Mouse (Mus musculus): ENCODE results near the gene Fam19a2. TPM values are rescaled to one million over a fixed set of nuclear protein-coding genes. Genes with fewer than 3 reads are reported as not detected.

The Fam19a2 gene
- polyA plus RNA-seq, 1 experiment = not detected

- WGBS = 79% methylated on average over 5 of the region's 5 CpGs
- Histone ChIP-seq H3K4me3 (replicated peaks; ENCODE audit: control insufficient read depth, low read depth, low read length) (no peak overlapping the region), H3K27ac (ENCODE audit: control insufficient read depth, insufficient read depth, low read depth, low read length, poor library complexity) (no peak overlapping the region)
These were observed 167.8 kb downstream of the Fam19a2 start for GRCm38 (mm10) chr10:123431569-123431968.

GRCm38 (mm10) chr10:123437576-123437975 is 173.8 kb downstream of the Fam19a2 start:
- no peak for TF ChIP-seq CTCF (IDR thresholded peaks at IDR 0.05; ENCODE audit: control insufficient read depth, insufficient read depth, low read length)
- TF ChIP-seq POLR2A (IDR thresholded peaks at IDR 0.05; ENCODE audit: borderline replicate concordance, control insufficient read depth, low read depth, low read length) = no peak
- H3K4me3 ChIP-seq (replicated peaks; ENCODE audit: control insufficient read depth, low read depth, low read length) = no peak overlapping the region
- H3K27ac ChIP-seq (ENCODE audit: control insufficient read depth, insufficient read depth, low read depth, low read length, poor library complexity) = no peak overlapping the region
- no peaks in the 10 kb centered on the region for H3K4me1 ChIP-seq (ENCODE audit: control insufficient read depth, insufficient read depth, low read length)
- WGBS = 72% methylated on average over 4 of the region's 4 CpGs

More at GRCm38 (mm10) chr10:123431569-123431968, 167.8 kb downstream of the Fam19a2 start:
- no peak for TF ChIP-seq CTCF (IDR thresholded peaks at IDR 0.05; ENCODE audit: control insufficient read depth, insufficient read depth, low read length)
- no peak for TF ChIP-seq POLR2A (IDR thresholded peaks at IDR 0.05; ENCODE audit: borderline replicate concordance, control insufficient read depth, low read depth, low read length)
- no peaks in the 10 kb centered on the region for H3K4me1 ChIP-seq (ENCODE audit: control insufficient read depth, insufficient read depth, low read length)

- H3K4me3 ChIP-seq (replicated peaks; ENCODE audit: control insufficient read depth, low read depth, low read length) = no peak overlapping the region
- no peaks in the 10 kb centered on the region for H3K4me1 ChIP-seq (ENCODE audit: control insufficient read depth, insufficient read depth, low read length)
- TF ChIP-seq POLR2A (IDR thresholded peaks at IDR 0.05; ENCODE audit: borderline replicate concordance, control insufficient read depth, low read depth, low read length) (no peak), CTCF (IDR thresholded peaks at IDR 0.05; ENCODE audit: control insufficient read depth, insufficient read depth, low read length) (no peak)
- H3K27ac ChIP-seq (ENCODE audit: control insufficient read depth, insufficient read depth, low read depth, low read length, poor library complexity) = no peak overlapping the region
- 83% methylated on average over 1 of the region's 1 CpGs for WGBS
These were observed 193.0 kb downstream of the Fam19a2 start for GRCm38 (mm10) chr10:123456800-123457199.

- 72% methylated on average over 5 of the region's 5 CpGs for WGBS
- H3K4me3 ChIP-seq (replicated peaks; ENCODE audit: control insufficient read depth, low read depth, low read length) = no peak overlapping the region
These were observed 196.7 kb downstream of the Fam19a2 start for GRCm38 (mm10) chr10:123460466-123460865.

GRCm38 (mm10) chr10:123462305-123462704 is 198.5 kb downstream of the Fam19a2 start:
- no peak for TF ChIP-seq CTCF (IDR thresholded peaks at IDR 0.05; ENCODE audit: control insufficient read depth, insufficient read depth, low read length)
- TF ChIP-seq POLR2A (IDR thresholded peaks at IDR 0.05; ENCODE audit: borderline replicate concordance, control insufficient read depth, low read depth, low read length) = no peak
- H3K27ac ChIP-seq (ENCODE audit: control insufficient read depth, insufficient read depth, low read depth, low read length, poor library complexity) = no peak overlapping the region
- 49% methylated on average over 3 of the region's 3 CpGs for WGBS
- H3K4me3 ChIP-seq (replicated peaks; ENCODE audit: control insufficient read depth, low read depth, low read length) = no peak overlapping the region
- H3K4me1 ChIP-seq (ENCODE audit: control insufficient read depth, insufficient read depth, low read length) = no peaks in the 10 kb centered on the region

More at GRCm38 (mm10) chr10:123460466-123460865, 196.7 kb downstream of the Fam19a2 start:
- no peak overlapping the region for H3K27ac ChIP-seq (ENCODE audit: control insufficient read depth, insufficient read depth, low read depth, low read length, poor library complexity)
- H3K4me1 ChIP-seq (ENCODE audit: control insufficient read depth, insufficient read depth, low read length) = no peaks in the 10 kb centered on the region
- no peak for TF ChIP-seq POLR2A (IDR thresholded peaks at IDR 0.05; ENCODE audit: borderline replicate concordance, control insufficient read depth, low read depth, low read length)
- no peak for TF ChIP-seq CTCF (IDR thresholded peaks at IDR 0.05; ENCODE audit: control insufficient read depth, insufficient read depth, low read length)

GRCm38 (mm10) chr10:123514749-123515148 is 251.0 kb downstream of the Fam19a2 start:
- TF ChIP-seq POLR2A (IDR thresholded peaks at IDR 0.05; ENCODE audit: borderline replicate concordance, control insufficient read depth, low read depth, low read length) (no peak), CTCF (IDR thresholded peaks at IDR 0.05; ENCODE audit: control insufficient read depth, insufficient read depth, low read length) (no peak)
- 75% methylated on average over 3 of the region's 3 CpGs for WGBS
- Histone ChIP-seq H3K4me3 (replicated peaks; ENCODE audit: control insufficient read depth, low read depth, low read length) (no peak overlapping the region), H3K27ac (ENCODE audit: control insufficient read depth, insufficient read depth, low read depth, low read length, poor library complexity) (no peak overlapping the region), H3K4me1 (ENCODE audit: control insufficient read depth, insufficient read depth, low read length) (no peaks in the 10 kb centered on the region)

GRCm38 (mm10) chr10:123520613-123521012 is 256.8 kb downstream of the Fam19a2 start:
- Histone ChIP-seq H3K27ac (ENCODE audit: control insufficient read depth, insufficient read depth, low read depth, low read length, poor library complexity) (no peak overlapping the region), H3K4me3 (replicated peaks; ENCODE audit: control insufficient read depth, low read depth, low read length) (no peak overlapping the region), H3K4me1 (ENCODE audit: control insufficient read depth, insufficient read depth, low read length) (no peaks in the 10 kb centered on the region)
- TF ChIP-seq CTCF (IDR thresholded peaks at IDR 0.05; ENCODE audit: control insufficient read depth, insufficient read depth, low read length) (no peak), POLR2A (IDR thresholded peaks at IDR 0.05; ENCODE audit: borderline replicate concordance, control insufficient read depth, low read depth, low read length) (no peak)
- WGBS = 65% methylated on average over 2 of the region's 2 CpGs

- Histone ChIP-seq H3K4me3 (replicated peaks; ENCODE audit: control insufficient read depth, low read depth, low read length) (no peak overlapping the region), H3K4me1 (ENCODE audit: control insufficient read depth, insufficient read depth, low read length) (no peaks in the 10 kb centered on the region), H3K27ac (ENCODE audit: control insufficient read depth, insufficient read depth, low read depth, low read length, poor library complexity) (no peak overlapping the region)
- no peak for TF ChIP-seq CTCF (IDR thresholded peaks at IDR 0.05; ENCODE audit: control insufficient read depth, insufficient read depth, low read length)
- TF ChIP-seq POLR2A (IDR thresholded peaks at IDR 0.05; ENCODE audit: borderline replicate concordance, control insufficient read depth, low read depth, low read length) = no peak
- WGBS = 84% methylated on average over 6 of the region's 6 CpGs
These were observed 257.4 kb downstream of the Fam19a2 start for GRCm38 (mm10) chr10:123521203-123521602.

- no peak for TF ChIP-seq CTCF (IDR thresholded peaks at IDR 0.05; ENCODE audit: control insufficient read depth, insufficient read depth, low read length)
- TF ChIP-seq POLR2A (IDR thresholded peaks at IDR 0.05; ENCODE audit: borderline replicate concordance, control insufficient read depth, low read depth, low read length) = no peak
- H3K4me1 ChIP-seq (ENCODE audit: control insufficient read depth, insufficient read depth, low read length) = no peaks in the 10 kb centered on the region
- H3K4me3 ChIP-seq (replicated peaks; ENCODE audit: control insufficient read depth, low read depth, low read length) = no peak overlapping the region
- WGBS = 79% methylated on average over 5 of the region's 5 CpGs
- H3K27ac ChIP-seq (ENCODE audit: control insufficient read depth, insufficient read depth, low read depth, low read length, poor library complexity) = no peak overlapping the region
These were observed 261.6 kb downstream of the Fam19a2 start for GRCm38 (mm10) chr10:123525424-123525823.

Measured in bone marrow, adult 2 months (tissue).